Mouse (Mus musculus) myocyte (in vitro differentiated cells): ENCODE measurements around the gene Nup188. TPM values are rescaled to one million over a fixed set of nuclear protein-coding genes. Genes with fewer than 3 reads are reported as not detected.

Experiments
- H3K27me3 ChIP-seq: one replicate; pipeline ENCODE4 v1.6.1; 2011; ENCODE audit not compliant: control insufficient read depth, insufficient read depth, insufficient read length
- H3K36me3 ChIP-seq: one replicate; pipeline ENCODE4 v1.6.1; 2011; ENCODE audit not compliant: control insufficient read depth, insufficient read depth
- H3K4me2 ChIP-seq: one replicate; pipeline ENCODE4 v1.6.1; 2011; ENCODE audit warnings: low read depth, control low read depth
- H3K4me3 ChIP-seq: one replicate; pipeline ENCODE4 v1.5.1; 2011; ENCODE audit warnings: mild to moderate bottlenecking, control low read depth, moderate library complexity
- H3K79me2 ChIP-seq: one replicate; pipeline ENCODE4 v1.6.1; 2011; ENCODE audit not compliant: control insufficient read depth, insufficient read depth
- H3ac ChIP-seq: one replicate; pipeline ENCODE4 v1.6.1; 2011; ENCODE audit not compliant: control insufficient read depth, insufficient read length
- CEBPB ChIP-seq: IDR thresholded peaks from 2 replicates; pipeline ENCODE4 v1.6.1; 2011; ENCODE audit warnings: mild to moderate bottlenecking, moderate library complexity; ENCODE audit not compliant: poor library complexity, insufficient read depth, severe bottlenecking
- E2F4 ChIP-seq: IDR thresholded peaks from one replicate; pipeline ENCODE4 v1.6.1; 2011; ENCODE audit warnings: mild to moderate bottlenecking, control low read depth, moderate library complexity; ENCODE audit not compliant: insufficient read depth
- MAX ChIP-seq: IDR thresholded peaks from one replicate; pipeline ENCODE4 v1.6.1; 2011; ENCODE audit warnings: low read depth, mild to moderate bottlenecking, control low read depth
- MYOD1 ChIP-seq, 3 experiments: IDR thresholded peaks; one replicate each; pipeline ENCODE4 v1.6.1; 2011; ENCODE audit warnings: control low read depth in 2 of 3, low read depth in 2 of 3, mild to moderate bottlenecking in 2 of 3, moderate library complexity in 1 of 3; ENCODE audit not compliant: insufficient read length in 2 of 3, control insufficient read depth in 1 of 3
- MYOG ChIP-seq, 3 experiments: IDR thresholded peaks; one replicate each; pipeline ENCODE4 v1.6.1; 2011; ENCODE audit warnings: control low read depth in 2 of 3, low read depth in 2 of 3, mild to moderate bottlenecking in 2 of 3; ENCODE audit not compliant: insufficient read length in 2 of 3, control insufficient read depth in 1 of 3, insufficient read depth in 1 of 3
- POLR2A ChIP-seq: IDR thresholded peaks from one replicate; pipeline ENCODE4 v1.6.1; 2011; ENCODE audit warnings: low read depth, mild to moderate bottlenecking, control low read depth, moderate library complexity; ENCODE audit not compliant: insufficient read length
- POLR2AphosphoS2 ChIP-seq: IDR thresholded peaks from one replicate; pipeline ENCODE4 v1.6.1; 2011; ENCODE audit warnings: low read depth, control low read depth; ENCODE audit not compliant: insufficient read length
- REST ChIP-seq: IDR thresholded peaks from one replicate; pipeline ENCODE4 v1.6.1; 2011; ENCODE audit warnings: mild to moderate bottlenecking, control low read depth, moderate library complexity; ENCODE audit not compliant: insufficient read depth, insufficient read length
- SRF ChIP-seq: IDR thresholded peaks from one replicate; pipeline ENCODE4 v1.6.1; 2011; ENCODE audit warnings: low read depth; ENCODE audit not compliant: control insufficient read depth, insufficient read length
- TCF12 ChIP-seq: IDR thresholded peaks from one replicate; pipeline ENCODE4 v1.6.1; 2011; ENCODE audit warnings: mild to moderate bottlenecking, control low read depth; ENCODE audit not compliant: poor library complexity, insufficient read depth, severe bottlenecking
- TCF3 ChIP-seq: IDR thresholded peaks from one replicate; pipeline ENCODE4 v1.6.1; 2011; ENCODE audit warnings: low read depth, control low read depth; ENCODE audit not compliant: insufficient read length
- USF1 ChIP-seq: IDR thresholded peaks from one replicate; pipeline ENCODE4 v1.6.1; 2011; ENCODE audit warnings: low read depth, mild to moderate bottlenecking, control low read depth, moderate library complexity
- polyA plus RNA-seq: library from polyadenylated mRNA; unstranded; fragments of >200 nt; fragmentation: generic; extraction: Trizol; gene quantifications from one replicate; pipeline ENCODE4 v1.2.1, GENCODE M21; 2012; ENCODE audit warnings: missing spikeins

Gene Nup188
- polyA plus RNA-seq, 1 experiment: 54.0 TPM

GRCm38 (mm10) chr2:30281651-30282050 is 4.5 kb upstream of the Nup188 start:
- Histone ChIP-seq H3K4me3 (no peak overlapping the region), H3K79me2 (peaks cover 21% of the 10 kb centered on the region), H3K4me2 (no peak overlapping the region), H3ac (no peak overlapping the region), H3K36me3 (no peaks in the 10 kb centered on the region), H3K27me3 (no peaks in the 10 kb centered on the region)
- no peak for TF ChIP-seq CEBPB
- TF ChIP-seq MAX: no peak
- no peak for TF ChIP-seq E2F4
- no peak for TF ChIP-seq USF1
- TF ChIP-seq POLR2AphosphoS2: peak; percentile 30
- TF ChIP-seq TCF12: no peak
- TF ChIP-seq POLR2A: no peak

GRCm38 (mm10) chr2:30283193-30283592 is 3.0 kb upstream of the Nup188 start:
- Histone ChIP-seq H3K4me3 (no peak overlapping the region), H3K27me3 (no peaks in the 10 kb centered on the region), H3K4me2 (no peak overlapping the region), H3ac (no peak overlapping the region), H3K36me3 (no peaks in the 10 kb centered on the region), H3K79me2 (peaks cover 36% of the 10 kb centered on the region)
- TF ChIP-seq MAX (no peak), POLR2A (no peak), POLR2AphosphoS2 (peak; percentile 15), MYOD1 (IDR thresholded peaks at IDR 0.05; ENCODE audit: control insufficient read depth in 1 of 3, insufficient read length in 2 of 3, low read depth in 2 of 3) (no peak), TCF12 (no peak), REST (no peak), USF1 (no peak), MYOG (IDR thresholded peaks at IDR 0.05; ENCODE audit: control insufficient read depth in 1 of 3, insufficient read depth in 1 of 3, insufficient read length in 2 of 3, low read depth in 2 of 3) (no peak)

GRCm38 (mm10) chr2:30285004-30285403 is 1.2 kb upstream of the Nup188 start:
- Histone ChIP-seq H3K36me3 (no peaks in the 10 kb centered on the region), H3ac (peak overlapping the region; percentile 65), H3K4me3 (peak overlapping the region; percentile 80), H3K79me2 (peaks cover 55% of the 10 kb centered on the region), H3K27me3 (no peaks in the 10 kb centered on the region), H3K4me2 (peak overlapping the region; percentile 83)
- TF ChIP-seq MYOD1 (IDR thresholded peaks at IDR 0.05; ENCODE audit: control insufficient read depth in 1 of 3, insufficient read length in 2 of 3, low read depth in 2 of 3) (no peak), SRF (no peak), MYOG (IDR thresholded peaks at IDR 0.05; ENCODE audit: control insufficient read depth in 1 of 3, insufficient read depth in 1 of 3, insufficient read length in 2 of 3, low read depth in 2 of 3) (no peak), POLR2A (no peak), CEBPB (no peak), USF1 (no peak), E2F4 (no peak), TCF3 (no peak)

- H3ac ChIP-seq: peak overlapping the region; percentile 65
- H3K4me3 ChIP-seq: peak overlapping the region; percentile 80
- no peaks in the 10 kb centered on the region for H3K36me3 ChIP-seq
- TF ChIP-seq TCF3 (no peak), POLR2AphosphoS2 (peak; percentile 16)
- H3K79me2 ChIP-seq: peaks cover 60% of the 10 kb centered on the region
- H3K4me2 ChIP-seq: peak overlapping the region; percentile 83
- no peaks in the 10 kb centered on the region for H3K27me3 ChIP-seq
Measured at GRCm38 (mm10) chr2:30285416-30286181, 598 bp upstream of the Nup188 start.

GRCm38 (mm10) chr2:30287027-30287373 is 803 bp downstream of the Nup188 start:
- H3ac ChIP-seq: peak overlapping the region; percentile 65
- peaks cover 74% of the 10 kb centered on the region for H3K79me2 ChIP-seq
- H3K27me3 ChIP-seq: no peaks in the 10 kb centered on the region
- peak overlapping the region; percentile 86 for H3K4me2 ChIP-seq
- peak overlapping the region; percentile 80 for H3K4me3 ChIP-seq
- TF ChIP-seq E2F4: no peak
- TF ChIP-seq SRF: no peak
- no peak for TF ChIP-seq MAX
- no peak for TF ChIP-seq TCF12
- no peak for TF ChIP-seq MYOD1 (IDR thresholded peaks at IDR 0.05; ENCODE audit: control insufficient read depth in 1 of 3, insufficient read length in 2 of 3, low read depth in 2 of 3)
- no peak for TF ChIP-seq POLR2A
- TF ChIP-seq USF1: no peak
- no peak for TF ChIP-seq REST
- TF ChIP-seq CEBPB: no peak
- no peak for TF ChIP-seq MYOG (IDR thresholded peaks at IDR 0.05; ENCODE audit: control insufficient read depth in 1 of 3, insufficient read depth in 1 of 3, insufficient read length in 2 of 3, low read depth in 2 of 3)
- TF ChIP-seq TCF3: no peak
- no peak for TF ChIP-seq POLR2AphosphoS2
- no peaks in the 10 kb centered on the region for H3K36me3 ChIP-seq
